Mouse (Mus musculus) liver, embryonic 16.5 days (tissue): ENCODE data around the gene Man1a. TPM values are rescaled to one million over a fixed set of nuclear protein-coding genes. Genes with fewer than 3 reads are reported as not detected.

Source experiments
- ATAC-seq: fragments of 200-750 bp; cut with Nextera tagmentation; 2 replicates; pipeline ENCODE4 v1.8.0; 2017; ENCODE audit warnings: low read depth, mild to moderate bottlenecking, moderate number of reproducible peaks, moderate library complexity
- H3K27ac ChIP-seq: fragments of 300-500 bp; sonication (generic); 2 replicates; pipeline ENCODE4 v1.5.1; 2014; ENCODE audit warnings: mild to moderate bottlenecking, low read length
- H3K27me3 ChIP-seq: fragments of 300-500 bp; sonication (generic); 2 replicates; pipeline ENCODE4 v1.6.1; 2014; ENCODE audit warnings: low read depth, low read length, mixed read lengths; ENCODE audit not compliant: control insufficient read depth, insufficient read depth
- H3K36me3 ChIP-seq: fragments of 300-500 bp; sonication (generic); 2 replicates; pipeline ENCODE4 v1.6.1; 2014; ENCODE audit warnings: mild to moderate bottlenecking; ENCODE audit not compliant: control insufficient read depth, insufficient read depth
- H3K4me1 ChIP-seq: fragments of 300-500 bp; sonication (generic); 2 replicates; pipeline ENCODE4 v1.6.1; 2014; ENCODE audit warnings: low read depth, low read length, mixed read lengths; ENCODE audit not compliant: control insufficient read depth
- H3K4me2 ChIP-seq: fragments of 300-500 bp; sonication (generic); 2 replicates; pipeline ENCODE4 v1.6.1; 2014; ENCODE audit warnings: low read depth, low read length, mixed read lengths
- H3K4me3 ChIP-seq: fragments of 300-500 bp; sonication (generic); 2 replicates; pipeline ENCODE4 v1.5.1; 2014; ENCODE audit warnings: low read depth, mild to moderate bottlenecking, low read length
- H3K9ac ChIP-seq: fragments of 300-500 bp; sonication (generic); 2 replicates; pipeline ENCODE4 v1.6.1; 2014; ENCODE audit warnings: low read depth, low read length
- H3K9me3 ChIP-seq: fragments of 300-500 bp; sonication (generic); replicated peaks from 2 replicates; pipeline ENCODE4 v1.6.1; 2016; ENCODE audit warnings: low read length; ENCODE audit not compliant: control insufficient read depth
- WGBS: fragments of 180-500 bp; shearing (Covaris S2); extraction: QIAGEN DNeasy Blood & Tissue Kit; methylation state at CpG from one replicate; pipeline ENCODE4 v1.1.7; 2014; ENCODE audit not compliant: insufficient replicate concordance; 5-methylcytosine and 5-hydroxymethylcytosine counted together
- polyA plus RNA-seq: library from polyadenylated mRNA; unstranded; fragments of >200 nt; fragmentation: Nextera tagmentation; extraction: Ambion mirVana; gene quantifications from 2 replicates; pipeline ENCODE4 v1.2.1, GENCODE M21; 2015

Gene Man1a
- polyA plus RNA-seq, 1 experiment from 2014 or later, result 14.2 TPM

DNA sequence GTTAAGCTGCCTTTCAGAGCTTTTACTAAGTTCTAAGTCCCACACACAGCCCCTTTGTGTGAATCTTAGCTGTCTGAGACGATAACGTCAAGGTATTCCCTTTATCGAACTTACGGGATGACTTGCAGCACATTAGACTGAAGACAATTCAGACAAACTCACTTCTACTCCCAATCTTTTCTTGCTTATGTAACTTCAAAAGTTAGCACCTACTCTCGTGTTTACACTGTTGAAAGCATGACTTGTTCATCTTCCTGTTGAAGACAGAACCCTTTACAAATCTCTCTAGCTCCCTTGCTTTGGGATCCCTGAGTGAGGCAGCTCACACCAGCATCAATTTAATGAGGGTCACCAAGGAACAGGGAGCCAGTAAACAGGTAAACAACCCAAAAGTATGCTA lies 5.9 kb downstream of the Man1a start:
- peak overlapping the region; percentile 9 for H3K9ac ChIP-seq
- H3K4me2 ChIP-seq, result peak overlapping the region; percentile 44
- peak overlapping the region; percentile 18; the same call in 1 of the 2 replicates for H3K4me3 ChIP-seq
- H3K4me1 ChIP-seq, result peaks cover 22% of the 10 kb centered on the region
- peaks cover 12% of the 10 kb centered on the region for H3K36me3 ChIP-seq
- no peaks in the 10 kb centered on the region for H3K9me3 ChIP-seq
- no peak for ATAC-seq
- H3K27ac ChIP-seq, result peak overlapping the region; percentile 59
- WGBS, result 79% methylated on average over 5 of the region's 5 CpGs
- H3K27me3 ChIP-seq, result no peaks in the 10 kb centered on the region

DNA sequence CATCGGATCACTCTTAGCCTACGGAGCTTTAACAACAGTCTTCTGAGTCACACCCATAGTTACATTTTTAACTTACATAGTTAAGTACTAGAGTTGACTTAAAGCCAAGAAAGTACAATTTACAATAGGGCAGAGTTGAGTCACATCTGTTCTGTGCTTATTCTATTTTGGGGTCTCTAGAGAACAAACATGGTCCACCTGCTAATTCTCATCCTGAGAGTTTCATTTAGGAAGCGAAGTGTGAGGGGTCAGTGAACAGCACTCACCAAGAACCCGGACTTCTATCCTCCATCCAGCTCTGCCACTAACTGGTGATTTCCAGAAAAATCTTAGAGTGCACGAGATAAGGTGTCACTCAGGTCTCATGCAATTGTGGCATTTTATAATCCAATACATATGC lies 7.0 kb downstream of the Man1a start:
- Histone ChIP-seq H3K4me1 (peaks cover 22% of the 10 kb centered on the region), H3K36me3 (peaks cover 13% of the 10 kb centered on the region), H3K27me3 (no peaks in the 10 kb centered on the region), H3K27ac (no peak overlapping the region), H3K9me3 (no peaks in the 10 kb centered on the region), H3K4me2 (no peak overlapping the region), H3K4me3 (no peak overlapping the region), H3K9ac (no peak overlapping the region)
- no peak for ATAC-seq
- 87% methylated on average over 5 of the region's 5 CpGs for WGBS

DNA sequence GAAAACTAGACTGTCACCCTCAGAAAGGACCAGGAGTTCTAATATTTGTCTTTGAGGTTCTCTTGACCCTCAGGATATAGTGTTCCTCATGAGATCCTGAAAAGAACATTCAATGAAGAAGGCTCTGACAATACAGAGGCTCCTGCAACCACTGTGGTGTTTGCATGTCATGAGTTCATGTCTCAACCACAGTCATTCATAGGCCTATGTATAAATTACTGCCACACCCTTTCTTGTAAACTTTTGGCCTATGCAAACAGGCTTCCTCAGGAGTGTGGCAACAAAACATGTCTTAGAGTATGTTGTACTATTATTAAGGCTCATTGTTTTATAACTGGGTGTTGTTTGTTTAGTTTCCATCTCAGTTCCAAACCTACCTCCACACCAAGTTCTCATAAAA lies 9.7 kb downstream of the Man1a start:
- Histone ChIP-seq H3K4me1 (peaks cover 14% of the 10 kb centered on the region), H3K9me3 (no peaks in the 10 kb centered on the region), H3K27ac (no peak overlapping the region), H3K27me3 (no peaks in the 10 kb centered on the region), H3K36me3 (peaks cover 21% of the 10 kb centered on the region), H3K9ac (no peak overlapping the region), H3K4me3 (no peak overlapping the region), H3K4me2 (no peak overlapping the region)
- ATAC-seq, result no peak

DNA sequence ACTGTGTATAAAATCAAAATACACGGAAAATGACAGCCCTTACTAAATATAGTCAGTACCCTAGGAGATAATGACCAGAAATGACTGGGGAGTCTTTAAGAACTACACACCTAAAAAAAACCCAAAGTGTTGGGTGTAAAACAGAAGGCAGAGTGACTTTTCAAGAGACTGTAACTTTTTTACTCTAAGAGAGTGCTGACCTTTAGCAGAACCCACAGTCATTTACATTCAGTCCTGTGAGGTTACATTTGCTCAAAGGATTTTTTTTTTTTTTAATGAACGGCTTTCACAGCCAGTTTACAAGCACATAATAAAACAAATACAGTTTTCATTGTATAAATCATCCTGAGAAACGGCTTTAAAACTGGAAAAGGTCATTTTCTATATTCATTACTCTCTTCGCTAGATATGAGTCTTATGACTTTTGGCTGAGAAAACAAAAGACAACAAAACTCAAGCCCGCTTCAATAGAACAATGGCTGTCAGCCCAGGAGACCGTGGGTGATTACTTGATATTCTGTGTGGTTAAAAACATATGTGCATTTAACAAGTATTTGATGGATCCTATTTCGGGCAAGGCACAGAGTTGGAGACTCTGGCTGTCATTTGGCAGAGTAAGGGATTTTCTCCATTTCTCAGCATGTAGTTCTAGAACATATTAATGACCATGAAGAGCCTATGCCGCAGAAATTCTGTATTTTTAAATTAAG lies 12.7 kb downstream of the Man1a start:
- Histone ChIP-seq H3K9ac (no peak overlapping the region), H3K4me1 (peaks cover 8% of the 10 kb centered on the region), H3K4me2 (no peak overlapping the region), H3K36me3 (peaks cover 32% of the 10 kb centered on the region), H3K27ac (no peak overlapping the region), H3K9me3 (no peaks in the 10 kb centered on the region), H3K4me3 (no peak overlapping the region), H3K27me3 (no peaks in the 10 kb centered on the region)
- WGBS, result 81% methylated on average over 8 of the region's 8 CpGs
- ATAC-seq, result no peak

GRCm38 (mm10) chr10:54062835-54063234 lies 13.6 kb downstream of the Man1a start:
- WGBS, result 89% methylated on average over 11 of the region's 11 CpGs
- H3K4me1 ChIP-seq, result peaks cover 8% of the 10 kb centered on the region
- no peak overlapping the region for H3K27ac ChIP-seq
- H3K4me2 ChIP-seq, result no peak overlapping the region
- H3K4me3 ChIP-seq, result no peak overlapping the region
- H3K9me3 ChIP-seq, result no peaks in the 10 kb centered on the region
- H3K9ac ChIP-seq, result no peak overlapping the region
- ATAC-seq, result no peak
- no peaks in the 10 kb centered on the region for H3K27me3 ChIP-seq
- peaks cover 34% of the 10 kb centered on the region for H3K36me3 ChIP-seq

DNA sequence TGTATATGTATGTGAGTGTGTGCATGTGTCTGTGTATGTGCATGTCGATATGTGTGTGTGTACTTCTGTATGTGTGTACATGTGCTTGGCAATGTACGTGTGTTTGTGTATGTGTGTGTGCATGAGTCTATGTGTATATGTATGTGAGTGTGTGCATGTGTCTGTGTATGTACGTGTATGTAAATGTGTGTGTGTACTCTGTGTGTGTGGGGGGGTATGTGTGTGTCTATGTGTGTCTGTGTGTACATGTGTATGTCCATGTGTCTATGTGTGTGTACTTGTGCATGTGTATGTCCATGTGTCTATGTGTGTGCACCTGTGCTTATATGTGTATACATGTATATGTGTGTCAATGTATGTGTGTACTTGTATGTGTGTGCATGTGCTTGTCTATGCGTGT lies 15.2 kb downstream of the Man1a start:
- no peak overlapping the region for H3K4me2 ChIP-seq
- no peaks in the 10 kb centered on the region for H3K27me3 ChIP-seq
- no peaks in the 10 kb centered on the region for H3K9me3 ChIP-seq
- no peak overlapping the region for H3K9ac ChIP-seq
- 93% methylated on average over 4 of the region's 4 CpGs for WGBS
- no peak overlapping the region for H3K4me3 ChIP-seq
- peaks cover 4% of the 10 kb centered on the region for H3K4me1 ChIP-seq
- no peak for ATAC-seq
- peaks cover 28% of the 10 kb centered on the region for H3K36me3 ChIP-seq
- no peak overlapping the region for H3K27ac ChIP-seq

GRCm38 (mm10) chr10:54060587-54060986 lies 15.8 kb downstream of the Man1a start:
- Histone ChIP-seq H3K4me1 (peaks cover 4% of the 10 kb centered on the region), H3K4me2 (no peak overlapping the region), H3K9ac (no peak overlapping the region), H3K4me3 (no peak overlapping the region), H3K9me3 (no peaks in the 10 kb centered on the region), H3K36me3 (peaks cover 23% of the 10 kb centered on the region), H3K27ac (no peak overlapping the region), H3K27me3 (no peaks in the 10 kb centered on the region)
- ATAC-seq, result no peak
- 74% methylated on average over 7 of the region's 7 CpGs for WGBS

GRCm38 (mm10) chr10:54059679-54060249 lies 16.6 kb downstream of the Man1a start:
- WGBS, result 63% methylated on average over 6 of the region's 6 CpGs
- peaks cover 22% of the 10 kb centered on the region for H3K36me3 ChIP-seq
- no peak overlapping the region; the same call in 1 of the 2 replicates for H3K9ac ChIP-seq
- no peaks in the 10 kb centered on the region for H3K9me3 ChIP-seq
- no peak for ATAC-seq
- H3K27ac ChIP-seq, result no peak overlapping the region
- peaks cover 4% of the 10 kb centered on the region for H3K4me1 ChIP-seq
- no peak overlapping the region for H3K4me3 ChIP-seq
- no peaks in the 10 kb centered on the region for H3K27me3 ChIP-seq
- no peak overlapping the region for H3K4me2 ChIP-seq

GRCm38 (mm10) chr10:54059092-54059496 lies 17.3 kb downstream of the Man1a start:
- Histone ChIP-seq H3K4me1 (peaks cover 4% of the 10 kb centered on the region), H3K27me3 (no peaks in the 10 kb centered on the region), H3K9ac (no peak overlapping the region), H3K4me2 (no peak overlapping the region), H3K36me3 (peaks cover 22% of the 10 kb centered on the region), H3K9me3 (no peaks in the 10 kb centered on the region), H3K27ac (no peak overlapping the region), H3K4me3 (no peak overlapping the region)
- peak; percentile 55 for ATAC-seq
- 46% methylated on average over 3 of the region's 3 CpGs for WGBS
